In genomic region chr11:106637754-106638153, GRCm38 (mm10) we compare ENCODE assay signal across 15 mouse cellular contexts. TPM values are rescaled to one million over a fixed set of nuclear protein-coding genes. Genes with fewer than 3 reads are reported as not detected.
DNase-seq lines count a peak whose midpoint lies in the region; ATAC-seq lines count a peak whose summit lies in the region.
"Had no signal": no experiment of that assay in that cellular context is flagged by ENCODE, and none has a peak within 500 bp of the region (broad histone marks: within the 10 kb centered on the region; RNA-seq: fewer than 3 reads in every experiment).

No protein-coding gene starts in this region.

- no peak for DNase-seq in heart, embryonic 10.5 days (ENCODE audit: low spot score)
- DNase-seq in urinary bladder, postnatal 14 days (ENCODE audit: low spot score), result peak; percentile 49
- DNase-seq in urinary bladder, postnatal 4 days (ENCODE audit: low spot score in 2 of 2), result no peak
- DNase-seq in yolk sac, embryonic 10.5 days (ENCODE audit: low spot score), result peak; percentile 70
- DNase-seq in kidney, postnatal 25 days, result no peak
- DNase-seq: adrenal gland, postnatal 25 days; forebrain, postnatal 0 days; gastrocnemius, postnatal 36 days; layer of hippocampus, postnatal 36 days had no signal

- H3K36me3 ChIP-seq in heart, embryonic 10.5 days, result no peaks in the 10 kb centered on the region
- H3K36me3 ChIP-seq in heart, embryonic 11.5 days (ENCODE audit: control insufficient read depth, insufficient read depth, low read length), result no peaks in the 10 kb centered on the region
- H3K36me3 ChIP-seq in intestine, embryonic 16.5 days (ENCODE audit: control insufficient read depth, insufficient read depth, low read length), result no peaks in the 10 kb centered on the region
- no peaks in the 10 kb centered on the region for H3K36me3 ChIP-seq in hindbrain, embryonic 13.5 days
- H3K36me3 ChIP-seq: G1E; hindbrain, embryonic 15.5 days; limb, embryonic 13.5 days had no signal

- H3K9ac ChIP-seq in heart, embryonic 11.5 days (ENCODE audit: low read depth, low read length), result no peak overlapping the region
- H3K9ac ChIP-seq in intestine, embryonic 16.5 days (ENCODE audit: low read depth, low read length), result no peak overlapping the region
- H3K9ac ChIP-seq in hindbrain, embryonic 13.5 days, result no peak overlapping the region
- H3K9ac ChIP-seq: forebrain, postnatal 0 days; hindbrain, embryonic 15.5 days; limb, embryonic 13.5 days had no signal

- H3K9me3 ChIP-seq in heart, embryonic 10.5 days, result peaks cover 2% of the 10 kb centered on the region; the same call in 1 of the 2 replicates
- H3K9me3 ChIP-seq in heart, embryonic 11.5 days (replicated peaks; ENCODE audit: control insufficient read depth, low read length), result no peaks in the 10 kb centered on the region
- no peaks in the 10 kb centered on the region for H3K9me3 ChIP-seq in intestine, embryonic 16.5 days (ENCODE audit: control insufficient read depth, low read length)
- peaks cover under 1% of the 10 kb centered on the region; the same call in 1 of the 2 replicates for H3K9me3 ChIP-seq in hindbrain, embryonic 13.5 days
- H3K9me3 ChIP-seq: G1E; hindbrain, embryonic 15.5 days had no signal

- no peak for ATAC-seq in heart, embryonic 11.5 days (replicated peaks; ENCODE audit: insufficient number of reproducible peaks, low FRiP score, low TSS enrichment)
- ATAC-seq in intestine, embryonic 16.5 days, result peak; percentile 95
- no peak for ATAC-seq in hindbrain, embryonic 13.5 days (ENCODE audit: low FRiP score)

- no peak overlapping the region for H3K4me2 ChIP-seq in heart, embryonic 11.5 days
- H3K4me2 ChIP-seq in intestine, embryonic 16.5 days (ENCODE audit: low read depth, low read length), result peak overlapping the region; percentile 4; the same call in 1 of the 2 replicates
- no peak overlapping the region for H3K4me2 ChIP-seq in hindbrain, embryonic 13.5 days
- H3K4me2 ChIP-seq: hindbrain, embryonic 15.5 days; limb, embryonic 13.5 days had no signal

- no peaks in the 10 kb centered on the region for H3K27me3 ChIP-seq in heart, embryonic 10.5 days (ENCODE audit: insufficient read depth, poor library complexity, severe bottlenecking)
- no peaks in the 10 kb centered on the region for H3K27me3 ChIP-seq in heart, embryonic 11.5 days (ENCODE audit: control insufficient read depth, insufficient read depth, low read length)
- no peaks in the 10 kb centered on the region for H3K27me3 ChIP-seq in intestine, embryonic 16.5 days (replicated peaks; ENCODE audit: control insufficient read depth, insufficient read depth, low read length)
- H3K27me3 ChIP-seq in hindbrain, embryonic 13.5 days, result peaks cover 19% of the 10 kb centered on the region; the same call in 1 of the 2 replicates
- H3K27me3 ChIP-seq: hindbrain, embryonic 15.5 days; limb, embryonic 13.5 days had no signal

- 20% methylated on average over 7 of the region's 7 CpGs for WGBS in heart, embryonic 10.5 days
- WGBS in heart, embryonic 11.5 days (ENCODE audit: insufficient replicate concordance), result 22% methylated on average over 7 of the region's 7 CpGs
- WGBS in intestine, embryonic 16.5 days, result 20% methylated on average over 7 of the region's 7 CpGs
- 13% methylated on average over 7 of the region's 7 CpGs for WGBS in hindbrain, embryonic 13.5 days

- no peak overlapping the region for H3K4me3 ChIP-seq in heart, embryonic 10.5 days
- no peak overlapping the region for H3K4me3 ChIP-seq in heart, embryonic 11.5 days (ENCODE audit: low read depth, low read length)
- no peak overlapping the region for H3K4me3 ChIP-seq in intestine, embryonic 16.5 days (ENCODE audit: low read length)
- no peak overlapping the region for H3K4me3 ChIP-seq in hindbrain, embryonic 13.5 days
- H3K4me3 ChIP-seq: hindbrain, embryonic 15.5 days; limb, embryonic 13.5 days had no signal

- peaks cover 42% of the 10 kb centered on the region for H3K4me1 ChIP-seq in heart, embryonic 10.5 days
- H3K4me1 ChIP-seq in heart, embryonic 11.5 days (ENCODE audit: control insufficient read depth, insufficient read depth, low read length), result peaks cover 22% of the 10 kb centered on the region
- H3K4me1 ChIP-seq in intestine, embryonic 16.5 days (ENCODE audit: control insufficient read depth, insufficient read depth, low read length), result peaks cover 19% of the 10 kb centered on the region
- H3K4me1 ChIP-seq in hindbrain, embryonic 13.5 days (replicated peaks), result peaks cover 16% of the 10 kb centered on the region

- peak overlapping the region; percentile 56; the same call in 1 of the 2 replicates for H3K27ac ChIP-seq in heart, embryonic 10.5 days
- no peak overlapping the region for H3K27ac ChIP-seq in heart, embryonic 11.5 days (ENCODE audit: low read depth, low read length)
- H3K27ac ChIP-seq in intestine, embryonic 16.5 days (ENCODE audit: low read length), result peak overlapping the region; percentile 62
- H3K27ac ChIP-seq in hindbrain, embryonic 13.5 days, result no peak overlapping the region
- H3K27ac ChIP-seq: hindbrain, embryonic 15.5 days; limb, embryonic 13.5 days had no signal

RNA-seq across cellular contexts. Expression of gene Tex2, which starts 24.5 kb away (rescaled TPM):
- polyA plus RNA-seq in heart, embryonic 10.5 days (2016; fragmentation: Nextera tagmentation; extraction: Ambion mirVana), result 12.5 and 17.9 TPM in 2 replicates
- polyA plus RNA-seq in heart, embryonic 11.5 days (2014; fragmentation: Nextera tagmentation; extraction: Ambion mirVana), result 12.3 and 14.9 TPM in 2 replicates
- polyA plus RNA-seq in intestine, embryonic 16.5 days (2015; fragmentation: Nextera tagmentation; extraction: Ambion mirVana), result 11.7 and 14.2 TPM in 2 replicates
- 21.3 and 21.7 TPM in 2 replicates for polyA plus RNA-seq in hindbrain, embryonic 13.5 days (2015; fragmentation: Nextera tagmentation; extraction: Ambion mirVana)

Comparison
In these comparisons a context has a peak if more than half of its experiments do, and no peak if none do; other contexts are left out.
1. DNase-seq: peak in urinary bladder, postnatal 14 days (single experiment) and yolk sac, embryonic 10.5 days (single experiment); none in heart, embryonic 10.5 days (single experiment), urinary bladder, postnatal 4 days (0 of 2) and kidney, postnatal 25 days (0 of 2).
2. H3K27ac ChIP-seq: peak in heart, embryonic 10.5 days (single experiment) and intestine, embryonic 16.5 days (single experiment); none in heart, embryonic 11.5 days (single experiment) and hindbrain, embryonic 13.5 days (single experiment).